Mouse (Mus musculus) heart, postnatal 25 days (tissue): ENCODE results near the gene Rapgef4. TPM values are rescaled to one million over a fixed set of nuclear protein-coding genes. Genes with fewer than 3 reads are reported as not detected.

Experiments used
- DNase-seq: peaks from one replicate; pipeline ENCODE4 v3.0.0; 2022; ENCODE audit warnings: low spot score
- intact Hi-C: fragments of 180-260 bp; cut with DNase I; formaldehyde crosslinking; loops from one replicate; pipeline ENCODE4 v1.15.1; 2025
- total RNA-seq, 2 experiments: library from RNA; stranded (reverse); gene quantifications; 2 replicates each; pipeline ENCODE4 v1.2.3; 2021

Gene Rapgef4
- total RNA-seq, 2 experiments from 2014 or later: 21.5 to 23.1 TPM

GRCm38 (mm10) chr2:72023791-72024190, 42.8 kb downstream of the Rapgef4 start:
- intact Hi-C loops: no loop called here

GRCm38 (mm10) chr2:72025660-72026059, 44.6 kb downstream of the Rapgef4 start:
- no peak for DNase-seq
- intact Hi-C loops: no loop called here

More at GRCm38 (mm10) chr2:72023791-72024190, 42.8 kb downstream of the Rapgef4 start:
- no peak for DNase-seq

GRCm38 (mm10) chr2:72026506-72026905, 45.5 kb downstream of the Rapgef4 start:
- intact Hi-C loops: no loop called here
- DNase-seq: no peak

GRCm38 (mm10) chr2:72029081-72029480, 48.0 kb downstream of the Rapgef4 start:
- intact Hi-C loops: no loop called here

GRCm38 (mm10) chr2:72029586-72030144, 48.6 kb downstream of the Rapgef4 start:
- intact Hi-C loops: no loop called here
- no peak for DNase-seq

More at GRCm38 (mm10) chr2:72029081-72029480, 48.0 kb downstream of the Rapgef4 start:
- DNase-seq: no peak

GRCm38 (mm10) chr2:72031717-72032116, 50.7 kb downstream of the Rapgef4 start:
- no peak for DNase-seq
- intact Hi-C loops: no loop called here

GRCm38 (mm10) chr2:72035616-72036015, 54.6 kb downstream of the Rapgef4 start:
- intact Hi-C loops: loop anchor here (5.0 kb wide), 3 partner anchors 138 to 352 kb away; no protein-coding TSS in a partner anchor
- no peak for DNase-seq

GRCm38 (mm10) chr2:72037357-72037756, 56.3 kb downstream of the Rapgef4 start:
- intact Hi-C loops: loop anchor here (5.0 kb wide), 3 partner anchors 140 to 350 kb away; no protein-coding TSS in a partner anchor
- no peak for DNase-seq

GRCm38 (mm10) chr2:72038235-72038634, 57.2 kb downstream of the Rapgef4 start:
- intact Hi-C loops: loop anchor here (1.0 to 5.0 kb wide), 5 partner anchors 112 to 349 kb away; no protein-coding TSS in a partner anchor
- DNase-seq: peak; percentile 33

GRCm38 (mm10) chr2:72038651-72039251, 57.7 kb downstream of the Rapgef4 start:
- intact Hi-C loops: loop anchor here (1.0 to 5.0 kb wide), 5 partner anchors 112 to 349 kb away; no protein-coding TSS in a partner anchor
- DNase-seq: peak; percentile 22

GRCm38 (mm10) chr2:72039522-72040045, 58.5 kb downstream of the Rapgef4 start:
- DNase-seq: no peak
- intact Hi-C loops: loop anchor here (5.0 kb wide), 3 partner anchors 142 to 348 kb away; no protein-coding TSS in a partner anchor

- no peak for DNase-seq
- intact Hi-C loops: no loop called here
These were observed 60.0 kb downstream of the Rapgef4 start for GRCm38 (mm10) chr2:72041087-72041486.

- intact Hi-C loops: no loop called here
- no peak for DNase-seq
These were observed 61.1 kb downstream of the Rapgef4 start for GRCm38 (mm10) chr2:72042093-72042492.

- intact Hi-C loops: loop anchor here (2.0 kb wide), 1 partner anchor 51 kb away; no protein-coding TSS in a partner anchor
- DNase-seq: no peak
These were observed 63.2 kb downstream of the Rapgef4 start for GRCm38 (mm10) chr2:72044191-72044590.

- intact Hi-C loops: loop anchor here (2.0 kb wide), 1 partner anchor 50 kb away; no protein-coding TSS in a partner anchor
- no peak for DNase-seq
These were observed 64.0 kb downstream of the Rapgef4 start for GRCm38 (mm10) chr2:72045024-72045423.

- intact Hi-C loops: loop anchor here (2.0 kb wide), 1 partner anchor 49 kb away; no protein-coding TSS in a partner anchor
- no peak for DNase-seq
These were observed 64.6 kb downstream of the Rapgef4 start for GRCm38 (mm10) chr2:72045659-72046058.

GRCm38 (mm10) chr2:72050451-72050850, 69.4 kb downstream of the Rapgef4 start:
- intact Hi-C loops: no loop called here
- no peak for DNase-seq

GRCm38 (mm10) chr2:72054280-72054679, 73.2 kb downstream of the Rapgef4 start:
- DNase-seq: no peak
- intact Hi-C loops: loop anchor here (1.0 kb wide), 1 partner anchor 63 kb away; no protein-coding TSS in a partner anchor

- DNase-seq: no peak
- intact Hi-C loops: loop anchor here (1.0 to 5.0 kb wide), 2 partner anchors 38 to 63 kb away; no protein-coding TSS in a partner anchor
These were observed 73.7 kb downstream of the Rapgef4 start for GRCm38 (mm10) chr2:72054736-72055135.

- intact Hi-C loops: loop anchor here (5.0 kb wide), 1 partner anchor 37 kb away; no protein-coding TSS in a partner anchor
- DNase-seq: no peak
These were observed 74.4 kb downstream of the Rapgef4 start for GRCm38 (mm10) chr2:72055476-72055875.
